Mouse (Mus musculus): ENCODE measurements around the gene Smpdl3b. TPM values are rescaled to one million over a fixed set of nuclear protein-coding genes. Genes with fewer than 3 reads are reported as not detected.

Gene Smpdl3b
- total and polyA plus RNA-seq, 3 experiments = 2.9 to 24.0 (median 3.6) TPM

DNA sequence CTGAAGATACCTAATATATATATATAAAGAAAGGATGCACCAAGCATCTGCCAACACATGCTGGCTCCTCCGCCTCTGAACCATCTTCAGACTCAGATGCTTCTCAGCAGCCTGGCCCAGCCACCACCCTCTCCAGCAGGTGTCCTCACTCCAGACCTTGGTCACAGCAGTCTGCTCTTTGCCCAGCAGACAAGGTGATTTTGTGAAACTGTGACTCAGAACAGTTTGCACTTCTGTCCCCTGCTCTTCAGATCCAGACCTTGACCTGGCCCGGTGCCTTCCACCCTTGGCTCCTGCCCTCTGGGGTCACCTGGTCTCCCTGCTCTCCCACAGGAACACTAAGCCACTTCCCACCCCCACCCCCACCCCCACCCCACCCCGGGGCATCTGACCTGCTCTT lies 21.2 kb downstream of the Smpdl3b start:
- Histone ChIP-seq H3K9ac (ENCODE audit: insufficient read depth, low read depth) (no peak overlapping the region), H3K4me2 (ENCODE audit: insufficient read depth, low read depth, poor library complexity, severe bottlenecking) (no peak overlapping the region), H3K9me3 (replicated peaks; ENCODE audit: low read length) (no peaks in the 10 kb centered on the region), H3K36me3 (replicated peaks in 1 of 2; ENCODE audit: control insufficient read depth in 1 of 2, insufficient read depth in 1 of 2, low read length in 1 of 2) (peaks cover 8 to 20% of the 10 kb centered on the region in 2 experiments), H3K4me3 (replicated peaks in 1 of 3; ENCODE audit: low read depth in 2 of 3, low read length in 2 of 3, poor library complexity in 1 of 3) (no peak overlapping the region), H3K27me3 (replicated peaks) (no peaks in the 10 kb centered on the region), H3K4me1 (ENCODE audit: control insufficient read depth in 1 of 2, insufficient read depth in 2 of 2) (peaks cover 2 to 41% of the 10 kb centered on the region in 2 experiments; a peak in 3 of 4 replicates), H3K79me2 (replicated peaks; ENCODE audit: control insufficient read depth, extremely low read depth, insufficient read depth, poor library complexity, severe bottlenecking) (no peaks in the 10 kb centered on the region), H3K27ac (ENCODE audit: insufficient read depth, low read depth) (no peak overlapping the region)
- peak; percentile 61 for TF ChIP-seq SMC3 (IDR thresholded peaks at IDR 0.05; ENCODE audit: low read depth, low read length)
- peak in 1 of 2 experiments; percentile 63; a peak in 2 of 4 replicates for TF ChIP-seq CTCF (conservative IDR thresholded peaks at IDR 0.05 in 1 of 2, IDR thresholded peaks at IDR 0.05 in 1 of 2; ENCODE audit: low read depth in 2 of 2, low read length in 2 of 2)
- no peak for TF ChIP-seq MAX (IDR thresholded peaks at IDR 0.05; ENCODE audit: low read length)
- no peak for TF ChIP-seq ZC3H11A (IDR thresholded peaks at IDR 0.05; ENCODE audit: low read depth, low read length)
- TF ChIP-seq UBTF (IDR thresholded peaks at IDR 0.05; ENCODE audit: low read depth, low read length) = no peak
- no peak for TF ChIP-seq USF1 (IDR thresholded peaks at IDR 0.05; ENCODE audit: low read depth, low read length)
- TF ChIP-seq PAX5 (IDR thresholded peaks at IDR 0.05; ENCODE audit: low read length) = no peak
- no peak for TF ChIP-seq EP300 (IDR thresholded peaks at IDR 0.05; ENCODE audit: low read length)
- TF ChIP-seq CHD2 (IDR thresholded peaks at IDR 0.05; ENCODE audit: low read length) = no peak
- peak; percentile 35 for TF ChIP-seq RAD21 (IDR thresholded peaks at IDR 0.05; ENCODE audit: low read depth, low read length)
- no peak for TF ChIP-seq MXI1 (IDR thresholded peaks at IDR 0.05; ENCODE audit: low read depth, low read length)
- peak; percentile 39 for DNase-seq (ENCODE audit: extremely low read depth)
- in situ Hi-C loops (cut with MboI; ENCODE audit: low pct_ligation_motif_present, low pct_unique_long_range_greater_than_20kb, low sequenced_read_pairs) = no loop called here
- dilution Hi-C loops (cut with MboI; ENCODE audit: extremely low pct_ligation_motif_present, extremely low pct_unique_long_range_greater_than_20kb, low sequenced_read_pairs) = no loop called here

DNA sequence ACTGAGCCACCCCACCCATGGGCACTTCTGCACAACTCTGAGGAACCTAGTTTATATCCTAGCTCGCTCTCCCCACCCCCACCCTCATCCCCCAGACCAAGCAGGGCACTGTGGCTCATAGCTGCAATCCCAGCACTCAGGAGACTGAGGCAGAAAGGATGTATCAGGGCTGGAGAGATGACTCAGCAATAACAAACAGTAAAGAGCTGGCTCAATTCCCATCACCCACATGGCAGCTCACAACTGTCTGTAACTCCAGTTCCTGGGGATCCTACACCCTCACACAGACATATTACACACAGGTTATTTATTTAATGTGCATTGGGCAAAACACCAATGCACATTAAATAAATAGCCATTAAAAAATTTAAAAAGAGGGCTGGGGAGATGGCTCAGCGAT lies 21.7 kb downstream of the Smpdl3b start:
- TF ChIP-seq NELFE (IDR thresholded peaks at IDR 0.05; ENCODE audit: low read depth, low read length) (no peak), PAX5 (IDR thresholded peaks at IDR 0.05; ENCODE audit: low read length) (no peak), ZNF384 (IDR thresholded peaks at IDR 0.05; ENCODE audit: low read depth, low read length) (no peak), TBP (conservative IDR thresholded peaks at IDR 0.05; ENCODE audit: low read depth, low read length) (no peak), ELF1 (IDR thresholded peaks at IDR 0.05; ENCODE audit: low read depth, low read length) (no peak), CHD2 (IDR thresholded peaks at IDR 0.05; ENCODE audit: low read length) (no peak)

DNA sequence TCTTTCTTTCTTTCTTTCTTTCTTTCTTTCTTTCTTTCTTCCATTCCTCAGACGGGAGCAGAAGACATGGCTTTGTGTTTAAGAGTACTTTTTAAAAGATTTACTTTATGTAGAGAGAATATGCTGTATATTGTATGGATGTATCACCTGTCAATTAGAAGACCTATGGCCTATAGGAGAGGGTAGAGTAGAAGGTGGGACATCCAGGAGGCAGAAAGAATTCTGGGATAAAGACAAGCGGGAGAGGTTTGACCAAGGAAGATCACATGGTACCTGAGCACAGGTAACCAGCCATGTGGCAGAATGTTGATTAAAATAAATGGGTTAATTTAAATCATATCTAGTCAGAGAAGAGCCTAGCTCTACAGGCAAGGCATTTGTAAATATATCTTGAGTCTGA lies 22.3 kb downstream of the Smpdl3b start:
- Histone ChIP-seq H3K4me3 (replicated peaks in 1 of 3; ENCODE audit: low read depth in 2 of 3, low read length in 2 of 3, poor library complexity in 1 of 3) (no peak overlapping the region), H3K4me2 (ENCODE audit: insufficient read depth, low read depth, poor library complexity, severe bottlenecking) (no peak overlapping the region), H3K9me3 (replicated peaks; ENCODE audit: low read length) (no peaks in the 10 kb centered on the region), H3K9ac (ENCODE audit: insufficient read depth, low read depth) (no peak overlapping the region), H3K36me3 (replicated peaks in 1 of 2; ENCODE audit: control insufficient read depth in 1 of 2, insufficient read depth in 1 of 2, low read length in 1 of 2) (peaks cover 16 to 20% of the 10 kb centered on the region in 2 experiments), H3K79me2 (replicated peaks; ENCODE audit: control insufficient read depth, extremely low read depth, insufficient read depth, poor library complexity, severe bottlenecking) (no peaks in the 10 kb centered on the region), H3K4me1 (ENCODE audit: control insufficient read depth in 1 of 2, insufficient read depth in 2 of 2) (peaks cover 2 to 41% of the 10 kb centered on the region in 2 experiments; a peak in 3 of 4 replicates), H3K27ac (ENCODE audit: insufficient read depth, low read depth) (no peak overlapping the region), H3K27me3 (replicated peaks) (no peaks in the 10 kb centered on the region)
- in situ Hi-C loops (cut with MboI; ENCODE audit: low pct_ligation_motif_present, low pct_unique_long_range_greater_than_20kb, low sequenced_read_pairs) (no loop called here), dilution Hi-C loops (cut with MboI; ENCODE audit: extremely low pct_ligation_motif_present, extremely low pct_unique_long_range_greater_than_20kb, low sequenced_read_pairs) (no loop called here)
- no peak for DNase-seq (ENCODE audit: extremely low read depth)
- no peak for TF ChIP-seq TCF12 (IDR thresholded peaks at IDR 0.05; ENCODE audit: low read depth, low read length)
- no peak for TF ChIP-seq MAFK (IDR thresholded peaks at IDR 0.05; ENCODE audit: insufficient replicate concordance, low read length)
- no peak for TF ChIP-seq TBP (conservative IDR thresholded peaks at IDR 0.05; ENCODE audit: low read depth, low read length)
- no peak for TF ChIP-seq CHD2 (IDR thresholded peaks at IDR 0.05; ENCODE audit: low read length)
- no peak for TF ChIP-seq ETS1 (conservative IDR thresholded peaks at IDR 0.05; ENCODE audit: low read depth, low read length)
- TF ChIP-seq USF1 (IDR thresholded peaks at IDR 0.05; ENCODE audit: low read depth, low read length) = no peak
- no peak for TF ChIP-seq GABPA (IDR thresholded peaks at IDR 0.05; ENCODE audit: insufficient replicate concordance, low read depth, low read length)
- no peak for TF ChIP-seq HCFC1 (IDR thresholded peaks at IDR 0.05; ENCODE audit: low read depth, low read length)
- no peak for TF ChIP-seq MAX (IDR thresholded peaks at IDR 0.05; ENCODE audit: low read length)
- TF ChIP-seq CHD1 (IDR thresholded peaks at IDR 0.05; ENCODE audit: low read depth, low read length) = no peak
- TF ChIP-seq PAX5 (IDR thresholded peaks at IDR 0.05; ENCODE audit: low read length) = no peak
- no peak for TF ChIP-seq BHLHE40 (IDR thresholded peaks at IDR 0.05; ENCODE audit: low read depth, low read length)
- no peak for TF ChIP-seq SMC3 (IDR thresholded peaks at IDR 0.05; ENCODE audit: low read depth, low read length)
- TF ChIP-seq RCOR1 (conservative IDR thresholded peaks at IDR 0.05; ENCODE audit: low read depth, low read length) = no peak
- no peak for TF ChIP-seq NRF1 (IDR thresholded peaks at IDR 0.05; ENCODE audit: low read depth, low read length)

More for the DNA sequence above, 21.7 kb downstream of the Smpdl3b start:
- Histone ChIP-seq H3K4me3 (replicated peaks in 1 of 3; ENCODE audit: low read depth in 2 of 3, low read length in 2 of 3, poor library complexity in 1 of 3) (no peak overlapping the region), H3K27me3 (replicated peaks) (no peaks in the 10 kb centered on the region), H3K9ac (ENCODE audit: insufficient read depth, low read depth) (no peak overlapping the region), H3K36me3 (replicated peaks in 1 of 2; ENCODE audit: control insufficient read depth in 1 of 2, insufficient read depth in 1 of 2, low read length in 1 of 2) (peaks cover 13 to 20% of the 10 kb centered on the region in 2 experiments), H3K27ac (ENCODE audit: insufficient read depth, low read depth) (no peak overlapping the region), H3K9me3 (replicated peaks; ENCODE audit: low read length) (no peaks in the 10 kb centered on the region), H3K4me2 (ENCODE audit: insufficient read depth, low read depth, poor library complexity, severe bottlenecking) (no peak overlapping the region), H3K4me1 (ENCODE audit: control insufficient read depth in 1 of 2, insufficient read depth in 2 of 2) (peaks cover 2 to 41% of the 10 kb centered on the region in 2 experiments; a peak in 3 of 4 replicates), H3K79me2 (replicated peaks; ENCODE audit: control insufficient read depth, extremely low read depth, insufficient read depth, poor library complexity, severe bottlenecking) (no peaks in the 10 kb centered on the region)
- dilution Hi-C loops (cut with MboI; ENCODE audit: extremely low pct_ligation_motif_present, extremely low pct_unique_long_range_greater_than_20kb, low sequenced_read_pairs) (no loop called here), in situ Hi-C loops (cut with MboI; ENCODE audit: low pct_ligation_motif_present, low pct_unique_long_range_greater_than_20kb, low sequenced_read_pairs) (no loop called here)
- no peak for DNase-seq (ENCODE audit: extremely low read depth)

Measured in CH12.LX (cell line).